Mouse (Mus musculus) cerebellum, adult 8-10 months (tissue): ENCODE data around the gene Mettl22.

Source experiments
- DNase-seq: peaks from one replicate; pipeline ENCODE4 v3.0.0; 2022

Gene Mettl22

DNA sequence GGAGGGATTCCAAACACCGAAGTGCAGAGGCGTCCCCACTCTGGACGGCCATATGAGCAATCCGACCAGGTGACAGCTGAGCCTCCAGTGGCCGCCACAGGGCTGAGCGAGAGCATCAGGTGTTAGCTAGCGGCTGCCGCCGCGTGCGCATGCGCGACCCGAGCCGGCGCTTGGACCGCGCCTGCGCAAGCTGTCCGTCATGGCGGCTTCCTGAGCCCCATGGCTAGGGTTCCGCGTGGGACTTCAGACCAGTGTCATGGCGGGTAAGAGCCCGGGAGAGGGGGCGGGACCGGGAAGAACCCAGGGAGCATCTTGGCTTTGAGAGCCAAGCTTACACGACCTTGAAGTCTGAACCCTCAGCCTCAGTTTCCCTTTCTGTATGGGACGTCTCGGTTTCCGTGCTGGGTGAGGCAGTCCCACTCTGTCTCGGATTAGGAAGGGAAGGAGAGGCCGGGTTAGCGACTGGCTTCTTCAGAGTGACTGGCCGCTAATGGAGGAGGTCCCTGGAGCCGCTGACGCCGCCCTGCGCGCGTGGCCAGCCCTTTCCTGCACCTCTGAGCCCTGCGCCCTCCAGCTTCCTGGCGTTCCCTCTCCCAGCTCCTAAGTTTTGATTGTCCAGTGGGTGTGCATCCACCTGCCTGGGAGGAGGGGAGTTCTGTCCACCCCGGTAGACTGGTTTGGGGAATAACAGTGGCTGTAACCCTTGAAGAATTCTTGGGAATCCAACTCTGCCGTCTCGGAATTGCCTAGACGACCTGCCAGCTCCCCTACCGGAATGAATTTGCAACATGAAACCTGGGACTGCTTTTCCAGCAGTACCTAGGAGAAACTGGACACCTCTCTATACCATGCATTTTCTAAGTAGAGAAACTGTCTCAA, at the start of gene Mettl22:
Gene Mettl22, plus strand, starts transcription at position 186 of the 879 bp plus-strand sequence.
- peak; percentile 90 for DNase-seq

DNA sequence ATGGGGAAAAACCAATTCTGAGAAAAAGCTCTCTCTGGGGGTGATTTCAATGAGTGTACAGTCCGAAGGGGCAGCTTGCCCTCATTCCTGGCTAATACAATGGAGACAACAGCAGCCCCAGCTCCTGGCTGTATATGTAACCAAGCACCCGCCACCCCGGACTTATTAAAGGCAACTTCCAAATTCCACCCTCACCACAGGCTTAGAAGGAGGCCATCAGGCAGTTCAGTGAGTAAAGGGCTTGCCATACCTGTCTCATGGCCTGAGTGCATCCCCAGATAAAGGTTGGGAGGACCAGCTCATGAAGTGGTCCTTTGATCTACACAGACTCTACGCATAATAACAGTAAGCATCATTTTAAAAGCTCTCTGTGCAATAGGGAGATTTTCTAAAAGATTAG, 49.7 kb upstream of the Mettl22 start:
- no peak for DNase-seq

DNA sequence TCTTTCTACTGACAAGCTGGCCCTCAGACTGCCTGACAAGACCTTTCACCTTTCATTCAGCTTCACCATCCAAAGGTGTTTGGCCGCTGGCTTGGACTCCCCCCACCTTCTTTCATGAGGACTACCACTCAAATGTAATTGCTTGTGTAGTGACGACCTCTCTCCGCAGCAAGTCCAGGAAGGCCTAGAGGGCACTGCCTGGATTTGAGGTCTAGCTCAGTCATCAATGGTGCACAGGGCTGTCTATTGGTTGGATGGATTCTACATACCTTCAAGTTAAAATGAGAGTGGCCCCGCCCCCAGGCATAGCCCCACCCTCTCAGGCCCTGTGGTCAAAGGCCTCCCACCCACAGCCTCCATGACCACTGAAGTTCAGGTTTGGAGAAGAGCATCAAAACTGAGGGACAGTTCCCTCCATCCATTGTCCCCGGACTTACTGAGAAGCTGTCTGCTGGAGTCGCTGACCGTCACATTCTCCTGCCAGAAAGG, 46.9 kb upstream of the Mettl22 start:
- DNase-seq, result no peak

- no peak for DNase-seq
Observed at GRCm38 (mm10) chr16:8424161-8424970, 46.2 kb upstream of the Mettl22 start.

- DNase-seq, result no peak
Observed at GRCm38 (mm10) chr16:8424971-8425330, 45.6 kb upstream of the Mettl22 start, which contains the start of gene Tmem114. Tmem114 (minus strand) TSS chr16:8425136.

- DNase-seq, result no peak
Observed at GRCm38 (mm10) chr16:8425736-8426135, 44.9 kb upstream of the Mettl22 start.

GRCm38 (mm10) chr16:8429531-8429930, 41.1 kb upstream of the Mettl22 start:
- no peak for DNase-seq

DNA sequence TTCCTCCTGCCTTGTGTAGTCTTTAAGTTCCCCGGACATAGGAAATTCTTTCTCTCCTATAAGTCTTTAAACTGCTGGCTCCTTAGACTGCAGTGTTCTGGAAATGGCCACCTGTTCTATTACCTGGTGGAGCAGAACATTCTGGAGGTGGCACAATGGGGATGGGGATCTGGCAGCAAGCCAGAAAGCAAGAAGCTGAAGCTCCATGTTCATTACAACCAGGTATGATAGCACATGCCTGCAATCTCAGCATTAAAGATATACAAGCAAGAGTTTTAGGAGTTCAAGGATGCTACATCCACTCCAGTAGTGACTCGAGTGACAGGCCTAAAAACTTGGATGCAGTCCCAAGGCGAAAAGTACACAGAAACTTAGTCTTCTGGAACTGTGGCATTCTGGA, 38.0 kb upstream of the Mettl22 start:
- DNase-seq, result no peak

DNA sequence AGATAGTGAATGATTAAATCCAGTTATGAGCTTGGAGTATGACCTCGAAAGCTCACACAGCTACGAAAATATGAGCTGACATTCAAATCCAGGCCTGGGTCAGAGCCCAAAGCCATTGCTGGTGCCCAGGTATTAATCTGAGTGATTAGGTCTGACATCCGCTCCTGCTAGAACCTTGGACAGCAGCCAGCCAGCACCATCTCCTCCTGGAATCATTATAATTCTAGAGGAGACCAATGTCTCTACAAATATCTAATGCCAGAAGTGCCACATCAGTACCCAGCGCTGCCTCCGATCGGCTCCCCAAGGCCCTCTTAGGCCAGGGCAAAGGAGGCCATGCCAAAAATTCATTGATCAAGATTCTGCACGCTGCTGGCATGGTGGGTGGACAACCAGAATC, 25.7 kb upstream of the Mettl22 start:
- no peak for DNase-seq

- no peak for DNase-seq
Observed at GRCm38 (mm10) chr16:8446256-8446655, 24.3 kb upstream of the Mettl22 start.

GRCm38 (mm10) chr16:8453301-8453700, 17.3 kb upstream of the Mettl22 start:
- no peak for DNase-seq

GRCm38 (mm10) chr16:8455221-8455620, 15.4 kb upstream of the Mettl22 start:
- no peak for DNase-seq

DNA sequence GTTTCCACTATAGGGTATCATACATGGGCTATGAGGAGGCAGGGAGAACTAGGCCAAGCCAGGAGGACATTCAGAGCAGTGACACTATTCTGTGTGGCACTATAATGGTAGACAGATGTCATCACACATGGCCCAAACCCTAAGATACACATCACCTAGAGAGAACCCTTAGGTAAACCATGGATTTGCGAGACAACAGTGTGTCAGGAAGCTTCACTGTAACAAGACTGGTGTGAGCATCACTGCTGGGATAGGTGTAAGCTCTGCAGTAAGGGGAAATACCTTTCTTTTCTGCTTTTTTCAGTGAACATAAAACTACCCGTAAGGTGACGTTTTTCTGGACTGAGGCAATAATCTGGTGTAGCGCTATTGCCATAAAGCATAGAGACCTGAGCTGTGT, 12.2 kb upstream of the Mettl22 start:
- no peak for DNase-seq

- peak; percentile 58 for DNase-seq
Observed at GRCm38 (mm10) chr16:8459098-8459497, 11.5 kb upstream of the Mettl22 start.

- DNase-seq, result no peak
Observed at GRCm38 (mm10) chr16:8470132-8470531, 456 bp upstream of the Mettl22 start.

GRCm38 (mm10) chr16:8487396-8488005, 16.9 kb downstream of the Mettl22 start:
- no peak for DNase-seq

GRCm38 (mm10) chr16:8489340-8489739, 18.8 kb downstream of the Mettl22 start:
- no peak for DNase-seq

GRCm38 (mm10) chr16:8491743-8492490, 21.3 kb downstream of the Mettl22 start:
- DNase-seq, result no peak

- peak; percentile 66 for DNase-seq
Observed at GRCm38 (mm10) chr16:8494268-8494667, 23.7 kb downstream of the Mettl22 start.

DNA sequence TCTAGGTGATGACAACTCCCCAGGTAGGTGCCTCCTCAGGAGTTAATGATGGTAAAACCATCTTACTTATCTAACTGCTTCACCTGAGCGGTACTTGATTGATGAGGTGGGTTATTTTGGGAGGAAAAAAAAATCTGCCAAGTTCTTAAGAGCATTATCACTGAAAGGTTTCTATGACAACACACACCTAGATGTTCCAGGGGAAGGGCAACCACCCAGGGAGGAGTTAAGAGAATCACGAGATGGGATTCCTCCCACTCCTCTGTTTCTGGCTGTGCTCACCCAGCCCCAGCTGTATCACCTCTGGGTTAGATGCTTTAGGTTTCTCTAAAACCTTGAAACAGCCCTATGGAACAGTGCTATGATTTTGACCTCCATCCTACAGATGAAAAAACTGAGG, 26.4 kb downstream of the Mettl22 start:
- no peak for DNase-seq

DNA sequence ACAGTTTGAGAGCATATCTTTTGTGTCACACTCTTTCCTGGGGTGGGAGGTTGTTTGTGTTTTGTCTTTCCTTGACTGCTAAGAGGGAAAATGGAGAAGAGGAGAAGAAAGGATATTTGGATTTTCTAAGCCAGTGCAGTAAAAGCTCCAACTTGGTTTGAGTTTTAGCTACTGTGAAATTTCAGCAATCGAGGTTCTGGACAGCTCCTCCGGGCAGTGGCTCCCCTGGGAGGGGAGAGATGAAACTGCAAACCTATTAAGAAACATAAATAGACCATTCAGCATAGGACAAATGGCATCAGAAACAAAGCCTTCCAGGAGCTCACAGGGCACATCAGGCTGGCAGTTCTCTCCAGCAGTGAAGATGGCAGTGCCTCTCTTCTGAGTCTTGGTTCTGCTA, 33.7 kb downstream of the Mettl22 start:
- no peak for DNase-seq

- DNase-seq, result no peak
Observed at GRCm38 (mm10) chr16:8509894-8510293, 39.3 kb downstream of the Mettl22 start.

- DNase-seq, result no peak
Observed at GRCm38 (mm10) chr16:8512830-8513229, 42.2 kb downstream of the Mettl22 start.
